Mouse (Mus musculus) left cerebral cortex, postnatal 10 days (tissue): Measurements from ENCODE around the gene Olfr1212. TPM values are rescaled to one million over a fixed set of nuclear protein-coding genes. Genes with fewer than 3 reads are reported as not detected.

Experiments
- DNase-seq, 2 experiments: peaks; one replicate each; pipeline ENCODE4 v3.0.0; 2021 to 2022; ENCODE audit warnings: low spot score in 2 of 2, mixed read lengths in 1 of 2; ENCODE audit errors: extremely low spot score in 1 of 2
- intact Hi-C: fragments of 180-260 bp; cut with DNase I; formaldehyde crosslinking; loops from one replicate; pipeline ENCODE4 v1.15.1; 2025
- total RNA-seq, 2 experiments: library from RNA; stranded (reverse); gene quantifications; 2 replicates each; pipeline ENCODE4 v1.2.3; 2021

Olfr1212 gene
- total RNA-seq, result not detected

- no peak for DNase-seq
- intact Hi-C loops, result no loop called here
Observed at GRCm38 (mm10) chr2:88953669-88954068, at the start of gene Olfr1212. Gene Olfr1212, plus strand, starts transcription at chr2:88953969.

DNA sequence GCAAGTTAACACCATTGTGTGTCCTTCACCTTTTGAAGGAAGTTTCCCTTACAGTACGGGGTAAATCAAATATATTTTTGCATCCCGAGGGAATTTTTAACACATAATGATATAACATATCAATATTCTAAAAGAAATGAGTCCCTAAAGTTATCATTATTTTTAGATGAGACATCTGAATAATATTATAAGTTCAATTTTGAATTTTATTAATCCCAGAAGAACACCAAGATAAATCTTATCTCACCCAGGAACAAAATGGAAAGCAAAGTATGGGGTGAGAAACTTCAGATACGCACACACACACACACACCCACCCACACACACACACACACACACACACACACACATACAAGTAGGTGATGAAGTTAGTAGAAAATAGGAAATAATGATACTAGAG, 38.7 kb upstream of the Olfr1212 start, which contains the start of gene Olfr1209:
TSS of gene Olfr1209 (minus strand) at position 101 of the 400 bp plus-strand sequence.
- intact Hi-C loops, result no loop called here
- DNase-seq, result no peak

DNA sequence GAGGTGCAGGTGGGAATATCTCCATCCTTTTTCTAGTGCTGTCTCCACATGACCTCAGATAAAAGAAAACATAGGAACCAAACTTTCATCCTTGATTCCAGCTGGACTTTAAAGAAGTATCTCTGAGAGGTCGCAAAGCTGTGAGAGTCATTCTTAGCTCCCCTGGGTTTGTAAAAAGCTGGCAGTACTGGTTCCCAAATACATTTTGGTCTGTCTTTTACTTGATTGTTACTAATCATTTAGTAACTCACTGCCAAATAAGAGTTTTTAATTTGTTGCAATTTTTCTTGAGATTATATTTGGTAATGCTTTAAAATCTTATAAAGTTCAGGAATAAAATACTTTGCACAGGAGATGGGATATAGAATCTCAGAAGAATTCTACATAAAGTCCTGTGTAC, 15.8 kb upstream of the Olfr1212 start, which contains the start of gene Olfr1211:
TSS of gene Olfr1211 (minus strand) at position 101 of the 400 bp plus-strand sequence.
- DNase-seq, result no peak
- intact Hi-C loops, result no loop called here

- no peak for DNase-seq
- intact Hi-C loops, result no loop called here
Observed at GRCm38 (mm10) chr2:88980181-88980580, 26.4 kb downstream of the Olfr1212 start, which contains the start of gene Gm13762. Gene Gm13762, minus strand, starts transcription at chr2:88980281.

GRCm38 (mm10) chr2:88992553-88992952, 38.8 kb downstream of the Olfr1212 start, which contains the start of gene Olfr1214:
Gene Olfr1214, minus strand, starts transcription at chr2:88992653.
- DNase-seq, result no peak
- intact Hi-C loops, result no loop called here

DNA sequence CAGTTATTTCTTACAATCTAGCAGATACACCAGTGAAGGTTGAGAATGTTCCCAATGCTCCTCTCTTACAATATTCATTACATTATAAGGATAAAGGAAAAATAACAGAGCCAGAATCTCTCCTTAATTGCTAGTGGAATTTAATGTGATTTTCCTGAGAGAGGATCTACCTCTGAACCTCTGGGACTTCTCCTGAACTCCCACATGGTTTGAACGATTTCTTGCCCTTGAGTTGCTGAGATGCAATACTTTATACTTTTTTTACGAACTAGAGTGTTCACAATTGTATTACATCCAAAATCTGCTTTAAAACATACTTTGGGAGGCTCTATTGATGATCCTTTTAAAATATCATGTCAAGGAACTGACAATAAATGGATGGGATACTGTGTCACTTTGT, 53.1 kb downstream of the Olfr1212 start, which contains the start of gene Olfr1215:
TSS of gene Olfr1215 (minus strand) at position 101 of the 400 bp plus-strand sequence.
- no peak for DNase-seq
- intact Hi-C loops, result no loop called here

Other genes with a start within 250 kb of the Olfr1212 start
- gene Olfr1196, start 249.4 kb upstream of the Olfr1212 start, total RNA-seq, result not detected
- gene Olfr1197, start 221.6 kb upstream of the Olfr1212 start, total RNA-seq, result not detected
- gene Olfr1198, start 202.6 kb upstream of the Olfr1212 start, total RNA-seq, result not detected
- not detected for gene Olfr1199, start 193.5 kb upstream of the Olfr1212 start, total RNA-seq
- gene Olfr1200, start 183.5 kb upstream of the Olfr1212 start, total RNA-seq, result not detected
- gene Olfr1201, start 160.9 kb upstream of the Olfr1212 start, total RNA-seq, result not detected
- not detected for gene Olfr1202, start 139.5 kb upstream of the Olfr1212 start, total RNA-seq
- not detected for gene Olfr1205, start 124.2 kb upstream of the Olfr1212 start, total RNA-seq
- not detected for gene Olfr1204, start 104.7 kb upstream of the Olfr1212 start, total RNA-seq
- gene Olfr1206, start 90.7 kb upstream of the Olfr1212 start, total RNA-seq, result not detected
- gene Olfr1208, start 51.7 kb upstream of the Olfr1212 start, total RNA-seq, result not detected
- not detected for gene Olfr1209, start 38.8 kb upstream of the Olfr1212 start, total RNA-seq
- not detected for gene Olfr1211, start 15.9 kb upstream of the Olfr1212 start, total RNA-seq
- gene Gm13762, start 26.3 kb downstream of the Olfr1212 start, total RNA-seq, result not detected
- gene Olfr1214, start 38.7 kb downstream of the Olfr1212 start, total RNA-seq, result not detected
- gene Olfr1215, start 53.0 kb downstream of the Olfr1212 start, total RNA-seq, result not detected
- not detected for gene Olfr1216, start 64.4 kb downstream of the Olfr1212 start, total RNA-seq
- not detected for gene Olfr1217, start 78.1 kb downstream of the Olfr1212 start, total RNA-seq
- not detected for gene Olfr1218, start 107.2 kb downstream of the Olfr1212 start, total RNA-seq
- not detected for gene Olfr1219, start 129.5 kb downstream of the Olfr1212 start, total RNA-seq
- not detected for gene Olfr1220, start 152.9 kb downstream of the Olfr1212 start, total RNA-seq
- gene Olfr1221, start 163.3 kb downstream of the Olfr1212 start, total RNA-seq, result not detected
- not detected for gene Olfr1222, start 179.1 kb downstream of the Olfr1212 start, total RNA-seq
- not detected for gene Olfr1223, start 197.6 kb downstream of the Olfr1212 start, total RNA-seq
- not detected for gene Olfr1224-ps1, start 210.1 kb downstream of the Olfr1212 start, total RNA-seq
- not detected for gene Olfr1225, start 220.7 kb downstream of the Olfr1212 start, total RNA-seq
- not detected for gene Olfr1226, start 246.1 kb downstream of the Olfr1212 start, total RNA-seq